Mouse (Mus musculus) A20 (cell line): ENCODE data around the gene Ugt1a5.
"Not testable (repeated sequence)": the region's sequence is repeated elsewhere in the genome, so short reads cannot be mapped to it uniquely, and the experiment has no call there.

Experiments used
- DNase-seq: peaks from one replicate; pipeline ENCODE4 v3.0.0-alpha.2; 2011; ENCODE audit warnings: low read depth, low spot score

The Ugt1a5 gene

GRCm38 (mm10) chr1:88224029-88224776 lies 58.4 kb downstream of the Ugt1a5 start:
- no peak for DNase-seq

- DNase-seq: not testable (repeated sequence)
These were observed 59.5 kb downstream of the Ugt1a5 start for GRCm38 (mm10) chr1:88225301-88225700.

- no peak for DNase-seq
These were observed 59.9 kb downstream of the Ugt1a5 start for GRCm38 (mm10) chr1:88225741-88226140.

- no peak for DNase-seq
These were observed 61.0 kb downstream of the Ugt1a5 start, which contains the start of gene Mroh2a for GRCm38 (mm10) chr1:88226670-88227379. Mroh2a (plus strand) TSS chr1:88226986.

GRCm38 (mm10) chr1:88227482-88227881 lies 61.7 kb downstream of the Ugt1a5 start:
- DNase-seq: no peak

GRCm38 (mm10) chr1:88228121-88228520 lies 62.3 kb downstream of the Ugt1a5 start:
- DNase-seq: no peak

- DNase-seq: no peak
These were observed 63.8 kb downstream of the Ugt1a5 start for GRCm38 (mm10) chr1:88229566-88229965.

- no peak for DNase-seq
These were observed 64.2 kb downstream of the Ugt1a5 start for GRCm38 (mm10) chr1:88229986-88230385.

- no peak for DNase-seq
These were observed 64.6 kb downstream of the Ugt1a5 start for GRCm38 (mm10) chr1:88230421-88230820.

- no peak for DNase-seq
These were observed 65.4 kb downstream of the Ugt1a5 start for GRCm38 (mm10) chr1:88230981-88231802.

- no peak for DNase-seq
These were observed 66.1 kb downstream of the Ugt1a5 start for GRCm38 (mm10) chr1:88231803-88232499.

GRCm38 (mm10) chr1:88232664-88233380 lies 67.0 kb downstream of the Ugt1a5 start:
- DNase-seq: no peak

- no peak for DNase-seq
These were observed 67.8 kb downstream of the Ugt1a5 start for GRCm38 (mm10) chr1:88233421-88234247.

GRCm38 (mm10) chr1:88234248-88234610 lies 68.4 kb downstream of the Ugt1a5 start:
- no peak for DNase-seq

- DNase-seq: no peak
These were observed 68.8 kb downstream of the Ugt1a5 start for GRCm38 (mm10) chr1:88234646-88235045.

- no peak for DNase-seq
These were observed 69.5 kb downstream of the Ugt1a5 start for GRCm38 (mm10) chr1:88235046-88235893.

- no peak for DNase-seq
These were observed 70.1 kb downstream of the Ugt1a5 start for GRCm38 (mm10) chr1:88235894-88236415.

GRCm38 (mm10) chr1:88237311-88237710 lies 71.5 kb downstream of the Ugt1a5 start:
- DNase-seq: no peak

GRCm38 (mm10) chr1:88238771-88239170 lies 73.0 kb downstream of the Ugt1a5 start:
- DNase-seq: no peak
